Mouse (Mus musculus) 3T3-L1 (cell line): ENCODE measurements around the gene Spatc1l.

Experiments used
- DNase-seq: peaks from one replicate; pipeline ENCODE4 v3.0.0-alpha.2; 2015; ENCODE audit warnings: low read depth, low spot score

The Spatc1l gene

GRCm38 (mm10) chr10:76561972-76562371 is at the start of gene Spatc1l:
Gene Spatc1l, plus strand, starts transcription at chr10:76562272.
- DNase-seq, result no peak

- peak; percentile 69 for DNase-seq
These were observed 49.0 kb upstream of the Spatc1l start for GRCm38 (mm10) chr10:76512965-76513583.

GRCm38 (mm10) chr10:76530922-76531321 is 31.1 kb upstream of the Spatc1l start:
- DNase-seq, result no peak

- DNase-seq, result peak; percentile 93
These were observed 30.7 kb upstream of the Spatc1l start, which contains the start of gene Lss for GRCm38 (mm10) chr10:76531375-76531774. Gene Lss, plus strand, starts transcription at chr10:76531588.

- peak; percentile 37 for DNase-seq
These were observed 30.2 kb upstream of the Spatc1l start for GRCm38 (mm10) chr10:76531828-76532227.

GRCm38 (mm10) chr10:76535526-76535925 is 26.5 kb upstream of the Spatc1l start:
- no peak for DNase-seq

GRCm38 (mm10) chr10:76537619-76538018 is 24.5 kb upstream of the Spatc1l start:
- peak; percentile 66 for DNase-seq

- DNase-seq, result no peak
These were observed 20.6 kb upstream of the Spatc1l start for GRCm38 (mm10) chr10:76541336-76542085.

- DNase-seq, result peak; percentile 34
These were observed 19.3 kb upstream of the Spatc1l start for GRCm38 (mm10) chr10:76542636-76543375.

GRCm38 (mm10) chr10:76546566-76546965 is 15.5 kb upstream of the Spatc1l start:
- DNase-seq, result no peak

- no peak for DNase-seq
These were observed 13.9 kb upstream of the Spatc1l start for GRCm38 (mm10) chr10:76548218-76548617.

GRCm38 (mm10) chr10:76550458-76550857 is 11.6 kb upstream of the Spatc1l start:
- DNase-seq, result peak; percentile 29

GRCm38 (mm10) chr10:76551556-76551955 is 10.5 kb upstream of the Spatc1l start:
- no peak for DNase-seq

GRCm38 (mm10) chr10:76554061-76554460 is 8.0 kb upstream of the Spatc1l start:
- DNase-seq, result no peak

- no peak for DNase-seq
These were observed 8.1 kb downstream of the Spatc1l start for GRCm38 (mm10) chr10:76569996-76570685.

- no peak for DNase-seq
These were observed 9.0 kb downstream of the Spatc1l start for GRCm38 (mm10) chr10:76571070-76571469.

GRCm38 (mm10) chr10:76572151-76572550 is 10.1 kb downstream of the Spatc1l start:
- no peak for DNase-seq

- DNase-seq, result no peak
These were observed 13.3 kb downstream of the Spatc1l start, which contains the start of gene Ftcd for GRCm38 (mm10) chr10:76575374-76575773. Gene Ftcd, plus strand, starts transcription at chr10:76575648.

GRCm38 (mm10) chr10:76576920-76577319 is 14.8 kb downstream of the Spatc1l start:
- DNase-seq, result no peak

GRCm38 (mm10) chr10:76584138-76584537 is 22.1 kb downstream of the Spatc1l start:
- no peak for DNase-seq

- no peak for DNase-seq
These were observed 24.1 kb downstream of the Spatc1l start for GRCm38 (mm10) chr10:76586190-76586589.

GRCm38 (mm10) chr10:76590197-76590596 is 28.1 kb downstream of the Spatc1l start:
- DNase-seq, result no peak
